Comparison of ENCODE assay signal across 20 mouse cellular contexts in genomic region chr11:87271479-87271878, GRCm38 (mm10).
A peak's percentile ranks its signal among the peaks of the same experiment; 100 is the strongest.
DNase-seq lines count a peak whose midpoint lies in the region; ATAC-seq and TF ChIP-seq lines count a peak whose summit lies in the region.
"Had no signal": no experiment of that assay in that cellular context is flagged by ENCODE, and none has a peak within 500 bp of the region (broad histone marks: within the 10 kb centered on the region; RNA-seq: fewer than 3 reads in every experiment).

No protein-coding gene starts in this region.

- no peaks in the 10 kb centered on the region for H3K36me3 ChIP-seq in liver, embryonic 14.5 days (replicated peaks; ENCODE audit: control insufficient read depth, insufficient read depth, low read depth)
- no peaks in the 10 kb centered on the region for H3K36me3 ChIP-seq in liver, embryonic 11.5 days (ENCODE audit: control insufficient read depth, insufficient read depth, low read length)
- H3K36me3 ChIP-seq: limb, embryonic 12.5 days; liver, embryonic 13.5 days; lung, embryonic 15.5 days; neural tube, embryonic 13.5 days had no signal

- H3K27me3 ChIP-seq in liver, embryonic 14.5 days (ENCODE audit: control insufficient read depth, insufficient read depth, low read length): no peaks in the 10 kb centered on the region
- no peaks in the 10 kb centered on the region for H3K27me3 ChIP-seq in liver, embryonic 11.5 days (replicated peaks; ENCODE audit: control insufficient read depth, insufficient read depth, low read length)
- H3K27me3 ChIP-seq: limb, embryonic 12.5 days; liver, embryonic 13.5 days; lung, embryonic 15.5 days; neural tube, embryonic 13.5 days had no signal

- H3K4me3 ChIP-seq in liver, embryonic 14.5 days (ENCODE audit: insufficient read depth in 1 of 2, low read depth in 2 of 2, low read length in 2 of 2): no peak overlapping the region
- H3K4me3 ChIP-seq in liver, embryonic 11.5 days (ENCODE audit: low read depth, low read length): no peak overlapping the region
- H3K4me3 ChIP-seq: limb, embryonic 12.5 days; liver, embryonic 13.5 days; lung, embryonic 15.5 days; midbrain, embryonic 10.5 days; neural tube, embryonic 13.5 days had no signal

- H3K4me2 ChIP-seq in liver, embryonic 14.5 days (ENCODE audit: low read depth): no peak overlapping the region
- H3K4me2 ChIP-seq in liver, embryonic 11.5 days: no peak overlapping the region
- H3K4me2 ChIP-seq: limb, embryonic 12.5 days; liver, embryonic 13.5 days; lung, embryonic 15.5 days; neural tube, embryonic 13.5 days had no signal

- H3K4me1 ChIP-seq in liver, embryonic 14.5 days (replicated peaks; ENCODE audit: control insufficient read depth in 2 of 2, insufficient read depth in 2 of 2, low read length in 1 of 2): peaks cover 11 to 12% of the 10 kb centered on the region in 2 experiments
- peaks cover 8% of the 10 kb centered on the region for H3K4me1 ChIP-seq in liver, embryonic 11.5 days (replicated peaks; ENCODE audit: control insufficient read depth, insufficient read depth, low read length)

- no peak overlapping the region for H3K9ac ChIP-seq in liver, embryonic 14.5 days (replicated peaks)
- H3K9ac ChIP-seq in liver, embryonic 11.5 days (ENCODE audit: low read depth, low read length): no peak overlapping the region
- H3K9ac ChIP-seq: limb, embryonic 12.5 days; liver, embryonic 13.5 days; lung, embryonic 15.5 days; neural tube, embryonic 13.5 days had no signal

- no peak for ATAC-seq in liver, embryonic 14.5 days (ENCODE audit: insufficient read depth)
- ATAC-seq in liver, embryonic 11.5 days (replicated peaks; ENCODE audit: low FRiP score): no peak
- ATAC-seq in megakaryocyte, adult 5-6 weeks (ENCODE audit: poor library complexity, severe bottlenecking): no peak

- TF ChIP-seq CTCF in liver, embryonic 14.5 days (IDR thresholded peaks at IDR 0.05; ENCODE audit: low read depth): peak; percentile 30

- 87% methylated on average over 1 of the region's 1 CpGs for WGBS in liver, embryonic 14.5 days (ENCODE audit: insufficient replicate concordance)
- WGBS in liver, embryonic 11.5 days: 83% methylated on average over 1 of the region's 1 CpGs

- H3K27ac ChIP-seq in liver, embryonic 14.5 days: no peak overlapping the region
- no peak overlapping the region for H3K27ac ChIP-seq in liver, embryonic 11.5 days (ENCODE audit: low read depth, low read length)
- H3K27ac ChIP-seq: liver, embryonic 13.5 days; lung, embryonic 15.5 days had no signal

- no peaks in the 10 kb centered on the region for H3K9me3 ChIP-seq in liver, embryonic 14.5 days (ENCODE audit: control insufficient read depth, low read length)
- no peaks in the 10 kb centered on the region; the same call in 1 of the 2 replicates for H3K9me3 ChIP-seq in liver, embryonic 11.5 days (ENCODE audit: control insufficient read depth, low read length)
- H3K9me3 ChIP-seq: limb, embryonic 12.5 days; liver, embryonic 13.5 days; lung, embryonic 15.5 days; neural tube, embryonic 13.5 days had no signal

- no peak for TF ChIP-seq EP300 in liver, embryonic 14.5 days (IDR thresholded peaks at IDR 0.05; ENCODE audit: low read depth)

- DNase-seq in heart, adult 11 months: peak; percentile 45
- DNase-seq in heart, adult 8-10 months (ENCODE audit: low spot score): no peak
- DNase-seq in liver, embryonic 14.5 days (ENCODE audit: low read depth in 3 of 3, low spot score in 3 of 3): no peak
- no peak for DNase-seq in liver, embryonic 11.5 days (ENCODE audit: low spot score)
- DNase-seq in ZHBTc4 (ENCODE audit: low read depth, low spot score): peak; percentile 20
- DNase-seq in adrenal gland, adult (ENCODE audit: inconsistent age in 2 of 2, low spot score in 1 of 2): no peak
- DNase-seq: adrenal gland, postnatal 25 days; B cell, adult 2 months; cerebellum, adult 18-20 months; cerebellum, postnatal 36 days; gastrocnemius, postnatal 14 days; liver, embryonic 13.5 days; lung, postnatal 4 days; spleen, adult 18-20 months; thymus, adult 2 months had no signal

Comparison
In these comparisons a context has a peak if more than half of its experiments do, and no peak if none do; other contexts are left out.
1. DNase-seq: peak in heart, adult 11 months (single experiment) and ZHBTc4 (single experiment); none in heart, adult 8-10 months (single experiment), liver, embryonic 14.5 days (0 of 3), liver, embryonic 11.5 days (single experiment) and adrenal gland, adult (0 of 2).